Mouse (Mus musculus) heart, embryonic 16.5 days (tissue): Measurements from ENCODE around the gene Rint1. TPM values are rescaled to one million over a fixed set of nuclear protein-coding genes. Genes with fewer than 3 reads are reported as not detected.

Experiments
- ATAC-seq: fragments of 200-750 bp; cut with Nextera tagmentation; replicated peaks from 2 replicates; pipeline ENCODE4 v1.8.0; 2017; ENCODE audit warnings: moderate number of reproducible peaks; ENCODE audit not compliant: insufficient read depth, low FRiP score; ENCODE audit errors: extremely low read depth
- H3K27ac ChIP-seq: fragments of 300-500 bp; sonication (generic); 2 replicates; pipeline ENCODE4 v1.5.1; 2014; ENCODE audit warnings: mild to moderate bottlenecking, low read length, control low read depth, moderate library complexity
- H3K27me3 ChIP-seq: fragments of 300-500 bp; sonication (generic); 2 replicates; pipeline ENCODE4 v1.6.1; 2014; ENCODE audit warnings: low read length, mixed read lengths; ENCODE audit not compliant: control insufficient read depth, insufficient read depth
- H3K36me3 ChIP-seq: fragments of 300-500 bp; sonication (generic); 2 replicates; pipeline ENCODE4 v1.6.1; 2014; ENCODE audit not compliant: control insufficient read depth, insufficient read depth
- H3K4me1 ChIP-seq: fragments of 300-500 bp; sonication (generic); 2 replicates; pipeline ENCODE4 v1.6.1; 2014; ENCODE audit warnings: low read length, mixed read lengths; ENCODE audit not compliant: control insufficient read depth, insufficient read depth
- H3K4me2 ChIP-seq: fragments of 300-500 bp; sonication (generic); 2 replicates; pipeline ENCODE4 v1.6.1; 2014; ENCODE audit warnings: low read depth, mild to moderate bottlenecking, control low read depth, low read length
- H3K4me3 ChIP-seq: fragments of 300-500 bp; sonication (generic); 2 replicates; pipeline ENCODE4 v1.5.1; 2014; ENCODE audit warnings: mild to moderate bottlenecking, control low read depth, low read length
- H3K9ac ChIP-seq: fragments of 300-500 bp; sonication (generic); 2 replicates; pipeline ENCODE4 v1.6.1; 2014; ENCODE audit warnings: low read length, control low read depth
- H3K9me3 ChIP-seq: fragments of 300-500 bp; sonication (generic); replicated peaks from 2 replicates; pipeline ENCODE4 v1.6.1; 2016; ENCODE audit warnings: low read length; ENCODE audit not compliant: control insufficient read depth
- WGBS: fragments of 180-500 bp; shearing (Covaris S2); extraction: QIAGEN DNeasy Blood & Tissue Kit; methylation state at CpG from one replicate; pipeline ENCODE4 v1.1.7; 2014; 5-methylcytosine and 5-hydroxymethylcytosine counted together
- polyA plus RNA-seq: library from polyadenylated mRNA; unstranded; fragments of >200 nt; fragmentation: Nextera tagmentation; extraction: Ambion mirVana; gene quantifications from 2 replicates; pipeline ENCODE4 v1.2.1, GENCODE M21; 2015

Gene Rint1
- polyA plus RNA-seq: 24.8 and 27.3 TPM in 2 replicates

GRCm38 (mm10) chr5:23787536-23788389 is at the start of gene Rint1:
Gene Rint1 (plus strand): TSS chr5:23787711.
- Histone ChIP-seq H3K27ac (peak within 1 kb of the TSS; percentile 77), H3K4me3 (peak within 1 kb of the TSS; percentile 78), H3K27me3 (no peaks in the 10 kb centered on the region), H3K9ac (peak within 1 kb of the TSS; percentile 89), H3K4me1 (peaks cover 8% of the 10 kb centered on the region), H3K9me3 (no peaks in the 10 kb centered on the region), H3K4me2 (peak within 1 kb of the TSS; percentile 83), H3K36me3 (0 out of 2 replicates have a peak, but pooled peaks cover 2% of the 10 kb centered on the region)
- peak; percentile 89 for ATAC-seq
- WGBS: 2% methylated on average over 47 of the region's 47 CpGs

GRCm38 (mm10) chr5:23743261-23743660 is 44.2 kb upstream of the Rint1 start:
- no peak for ATAC-seq
- WGBS: 95% methylated on average over 12 of the region's 12 CpGs
- Histone ChIP-seq H3K4me3 (no peak overlapping the region), H3K27ac (no peak overlapping the region), H3K27me3 (no peaks in the 10 kb centered on the region), H3K4me1 (peaks cover 8% of the 10 kb centered on the region), H3K9ac (no peak overlapping the region), H3K9me3 (no peaks in the 10 kb centered on the region), H3K4me2 (no peak overlapping the region), H3K36me3 (peaks cover 43% of the 10 kb centered on the region)

DNA sequence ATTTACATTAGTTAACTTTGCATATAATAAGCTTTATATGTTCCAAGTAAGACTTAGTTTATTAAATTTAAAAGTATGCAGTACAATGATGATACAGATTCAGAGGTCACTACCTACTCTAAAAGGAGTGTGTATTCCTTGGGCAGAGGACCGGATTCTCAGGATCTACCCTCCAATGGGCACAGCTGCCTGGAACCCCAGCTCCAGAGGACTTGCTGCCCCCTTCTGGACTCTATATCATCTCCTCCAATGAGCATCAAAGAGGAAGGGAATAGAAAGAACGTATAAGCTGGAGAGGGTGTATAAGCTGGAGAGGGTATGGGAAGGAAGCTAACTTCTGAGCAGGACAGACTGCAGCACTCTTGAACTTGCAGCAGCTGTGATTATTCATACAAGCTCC is 37.6 kb upstream of the Rint1 start:
- no peak overlapping the region for H3K27ac ChIP-seq
- no peak for ATAC-seq
- H3K4me2 ChIP-seq: no peak overlapping the region
- no peaks in the 10 kb centered on the region for H3K9me3 ChIP-seq
- H3K4me3 ChIP-seq: no peak overlapping the region
- H3K4me1 ChIP-seq: no peaks in the 10 kb centered on the region
- 53% methylated on average over 2 of the region's 2 CpGs for WGBS
- H3K9ac ChIP-seq: no peak overlapping the region
- peaks cover 26% of the 10 kb centered on the region for H3K36me3 ChIP-seq
- H3K27me3 ChIP-seq: no peaks in the 10 kb centered on the region

DNA sequence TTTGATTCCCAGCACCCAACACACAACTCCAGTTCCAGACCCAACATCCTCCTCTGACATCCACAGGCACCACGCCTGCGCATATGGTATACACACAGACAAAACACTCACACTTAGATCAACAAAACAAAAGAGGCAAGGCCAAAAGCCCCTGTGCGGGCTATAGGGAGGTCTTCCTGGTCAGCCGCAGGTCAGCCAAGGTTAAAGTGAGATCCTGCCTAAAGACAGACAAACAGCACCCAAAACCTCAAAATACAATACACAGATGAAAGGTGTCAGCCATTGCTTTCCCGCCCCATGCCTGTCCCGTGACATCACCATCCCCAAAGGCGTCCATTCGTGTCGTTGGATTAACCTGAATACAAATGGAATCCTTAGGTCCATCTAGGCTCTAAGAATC is 31.9 kb upstream of the Rint1 start:
- Histone ChIP-seq H3K36me3 (peaks cover 33% of the 10 kb centered on the region), H3K4me2 (no peak overlapping the region), H3K27ac (no peak overlapping the region), H3K27me3 (no peaks in the 10 kb centered on the region), H3K9me3 (peaks cover 3% of the 10 kb centered on the region; the same call in 1 of the 2 replicates), H3K4me3 (no peak overlapping the region), H3K9ac (no peak overlapping the region), H3K4me1 (no peaks in the 10 kb centered on the region)
- WGBS: 98% methylated on average over 9 of the region's 9 CpGs
- no peak for ATAC-seq

- ATAC-seq: no peak
- no peak overlapping the region for H3K27ac ChIP-seq
- 91% methylated on average over 4 of the region's 4 CpGs for WGBS
Measured at GRCm38 (mm10) chr5:23756368-23756767, 31.1 kb upstream of the Rint1 start.

DNA sequence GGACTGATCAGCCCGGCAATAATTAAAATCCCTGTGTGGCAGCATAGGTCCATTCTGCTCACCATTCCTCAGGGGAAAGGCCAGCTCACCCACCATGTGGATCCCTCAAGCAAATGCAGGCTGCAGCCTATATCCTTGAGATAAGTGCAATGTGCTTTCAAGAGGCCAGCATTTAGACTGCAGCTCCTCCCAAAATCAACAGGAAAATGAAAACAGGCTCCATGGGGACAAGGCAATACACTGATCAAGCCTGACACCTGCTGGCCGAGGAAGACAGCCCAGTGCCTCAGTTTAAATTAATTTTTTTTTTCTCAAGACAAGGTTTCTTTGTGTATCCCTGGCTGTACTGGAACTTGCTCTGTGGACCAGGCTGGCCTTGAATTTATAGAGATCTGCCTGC is 28.9 kb upstream of the Rint1 start:
- Histone ChIP-seq H3K4me2 (no peak overlapping the region), H3K27ac (no peak overlapping the region), H3K27me3 (no peaks in the 10 kb centered on the region), H3K4me1 (no peaks in the 10 kb centered on the region), H3K4me3 (no peak overlapping the region), H3K9ac (no peak overlapping the region), H3K36me3 (peaks cover 35% of the 10 kb centered on the region), H3K9me3 (peaks cover 3% of the 10 kb centered on the region; the same call in 1 of the 2 replicates)
- WGBS: 42% methylated on average over 2 of the region's 2 CpGs
- peak; percentile 45; the same call in 1 of the 2 replicates for ATAC-seq

More at GRCm38 (mm10) chr5:23756368-23756767, 31.1 kb upstream of the Rint1 start:
- no peak overlapping the region for H3K4me3 ChIP-seq
- peaks cover 3% of the 10 kb centered on the region; the same call in 1 of the 2 replicates for H3K9me3 ChIP-seq
- no peaks in the 10 kb centered on the region for H3K27me3 ChIP-seq
- no peak overlapping the region for H3K9ac ChIP-seq
- H3K4me2 ChIP-seq: no peak overlapping the region
- H3K4me1 ChIP-seq: no peaks in the 10 kb centered on the region
- peaks cover 33% of the 10 kb centered on the region for H3K36me3 ChIP-seq

GRCm38 (mm10) chr5:23762531-23762930 is 25.0 kb upstream of the Rint1 start:
- WGBS: 91% methylated on average over 6 of the region's 6 CpGs
- no peak for ATAC-seq
- Histone ChIP-seq H3K27ac (no peak overlapping the region), H3K9ac (no peak overlapping the region), H3K36me3 (peaks cover 18% of the 10 kb centered on the region; the same call in 1 of the 2 replicates), H3K4me1 (no peaks in the 10 kb centered on the region), H3K27me3 (no peaks in the 10 kb centered on the region), H3K4me3 (no peak overlapping the region), H3K9me3 (no peaks in the 10 kb centered on the region), H3K4me2 (no peak overlapping the region)

- Histone ChIP-seq H3K9ac (no peak overlapping the region), H3K27me3 (no peaks in the 10 kb centered on the region), H3K36me3 (peaks cover 15% of the 10 kb centered on the region; the same call in 1 of the 2 replicates), H3K4me1 (no peaks in the 10 kb centered on the region), H3K4me2 (no peak overlapping the region), H3K4me3 (no peak overlapping the region), H3K9me3 (no peaks in the 10 kb centered on the region), H3K27ac (no peak overlapping the region)
- 91% methylated on average over 5 of the region's 5 CpGs for WGBS
- no peak for ATAC-seq
Measured at GRCm38 (mm10) chr5:23764557-23764956, 23.0 kb upstream of the Rint1 start.

DNA sequence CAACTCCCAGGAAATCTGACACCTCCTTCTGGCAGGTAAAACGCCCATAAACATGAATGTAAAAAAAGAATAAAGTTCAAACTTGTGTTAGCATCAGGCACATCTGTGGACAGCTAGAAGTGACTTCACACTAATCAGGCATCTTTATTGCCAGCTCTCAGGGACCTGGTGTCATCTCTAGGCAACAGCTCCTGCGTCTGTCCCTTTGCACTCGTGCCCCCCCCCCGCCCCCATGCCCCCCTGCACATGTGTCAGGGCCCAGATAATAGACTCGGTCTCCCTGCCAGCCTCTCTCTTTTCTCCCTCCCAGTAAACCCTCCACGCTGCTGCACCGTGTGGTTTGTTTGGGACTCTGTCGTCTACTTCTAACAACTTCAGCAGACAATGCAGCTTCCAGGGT is 16.4 kb upstream of the Rint1 start:
- H3K4me1 ChIP-seq: no peaks in the 10 kb centered on the region
- 52% methylated on average over 8 of the region's 8 CpGs for WGBS
- no peak overlapping the region for H3K9ac ChIP-seq
- no peaks in the 10 kb centered on the region for H3K9me3 ChIP-seq
- no peaks in the 10 kb centered on the region for H3K27me3 ChIP-seq
- no peak overlapping the region for H3K4me2 ChIP-seq
- ATAC-seq: no peak
- peaks cover 13% of the 10 kb centered on the region for H3K36me3 ChIP-seq
- no peak overlapping the region for H3K4me3 ChIP-seq
- H3K27ac ChIP-seq: no peak overlapping the region
